Mouse (Mus musculus) heart, embryonic 11.5 days (tissue): ENCODE data around the gene 1700067P10Rik. TPM values are rescaled to one million over a fixed set of nuclear protein-coding genes. Genes with fewer than 3 reads are reported as not detected.

Experiments
- ATAC-seq: fragments of 200-750 bp; cut with Nextera tagmentation; replicated peaks from 2 replicates; pipeline ENCODE4 v1.8.0; 2017; ENCODE audit warnings: moderate library complexity; ENCODE audit not compliant: insufficient number of reproducible peaks, low FRiP score, low TSS enrichment
- H3K27ac ChIP-seq: fragments of 300-500 bp; sonication (generic); 2 replicates; pipeline ENCODE4 v1.5.1; 2014; ENCODE audit warnings: mild to moderate bottlenecking, low read depth, low read length
- H3K27me3 ChIP-seq: fragments of 300-500 bp; sonication (generic); 2 replicates; pipeline ENCODE4 v1.6.1; 2014; ENCODE audit warnings: mild to moderate bottlenecking, low read length, mixed read lengths; ENCODE audit not compliant: control insufficient read depth, insufficient read depth
- H3K36me3 ChIP-seq: fragments of 300-500 bp; sonication (generic); 2 replicates; pipeline ENCODE4 v1.6.1; 2014; ENCODE audit warnings: mild to moderate bottlenecking, low read length, moderate library complexity, mixed read lengths; ENCODE audit not compliant: control insufficient read depth, insufficient read depth
- H3K4me1 ChIP-seq: fragments of 300-500 bp; sonication (generic); 2 replicates; pipeline ENCODE4 v1.6.1; 2014; ENCODE audit warnings: low read length; ENCODE audit not compliant: control insufficient read depth, insufficient read depth
- H3K4me2 ChIP-seq: fragments of 300-500 bp; sonication (generic); 2 replicates; pipeline ENCODE4 v1.6.1; 2014; ENCODE audit warnings: mild to moderate bottlenecking, moderate library complexity
- H3K4me3 ChIP-seq: fragments of 300-500 bp; sonication (generic); 2 replicates; pipeline ENCODE4 v1.5.1; 2014; ENCODE audit warnings: low read depth, low read length
- H3K9ac ChIP-seq: fragments of 300-500 bp; sonication (generic); 2 replicates; pipeline ENCODE4 v1.6.1; 2014; ENCODE audit warnings: mild to moderate bottlenecking, low read depth, low read length, moderate library complexity
- H3K9me3 ChIP-seq: fragments of 300-500 bp; sonication (generic); replicated peaks from 2 replicates; pipeline ENCODE4 v1.6.1; 2016; ENCODE audit warnings: low read length; ENCODE audit not compliant: control insufficient read depth
- WGBS: fragments of 180-500 bp; shearing (Covaris S2); extraction: QIAGEN DNeasy Blood & Tissue Kit; methylation state at CpG from one replicate; pipeline ENCODE4 v1.1.7; 2014; ENCODE audit not compliant: insufficient replicate concordance; 5-methylcytosine and 5-hydroxymethylcytosine counted together
- polyA plus RNA-seq: library from polyadenylated mRNA; unstranded; fragments of >200 nt; fragmentation: Nextera tagmentation; extraction: Ambion mirVana; gene quantifications from 2 replicates; pipeline ENCODE4 v1.2.1, GENCODE M21; 2014

The 1700067P10Rik gene
- polyA plus RNA-seq, 1 experiment from 2014 or later: not detected

- Histone ChIP-seq H3K9ac (no peak overlapping the region), H3K36me3 (no peaks in the 10 kb centered on the region), H3K4me2 (peak overlapping the region; percentile 87; the same call in 1 of the 2 replicates), H3K27ac (no peak overlapping the region), H3K4me3 (no peak overlapping the region), H3K27me3 (peaks cover 52% of the 10 kb centered on the region), H3K9me3 (no peaks in the 10 kb centered on the region), H3K4me1 (peaks cover 34% of the 10 kb centered on the region)
- WGBS: 9% methylated on average over 11 of the region's 11 CpGs
- ATAC-seq: no peak
These were observed 10.2 kb downstream of the 1700067P10Rik start for GRCm38 (mm10) chr17:48099312-48099711.

GRCm38 (mm10) chr17:48100441-48101417 is 11.6 kb downstream of the 1700067P10Rik start:
- 0 out of 2 replicates have a peak, but pooled peaks have one; percentile 39 for ATAC-seq
- Histone ChIP-seq H3K27ac (no peak overlapping the region), H3K4me1 (peaks cover 29% of the 10 kb centered on the region), H3K27me3 (peaks cover 38% of the 10 kb centered on the region), H3K4me2 (peak overlapping the region; percentile 45), H3K36me3 (no peaks in the 10 kb centered on the region), H3K9ac (no peak overlapping the region), H3K9me3 (no peaks in the 10 kb centered on the region), H3K4me3 (peak overlapping the region; percentile 16)
- WGBS: 13% methylated on average over 20 of the region's 21 CpGs

- H3K27ac ChIP-seq: no peak overlapping the region
- WGBS: 57% methylated on average over 4 of the region's 4 CpGs
- H3K36me3 ChIP-seq: no peaks in the 10 kb centered on the region
- ATAC-seq: no peak
- no peaks in the 10 kb centered on the region for H3K27me3 ChIP-seq
- no peaks in the 10 kb centered on the region for H3K9me3 ChIP-seq
- H3K4me3 ChIP-seq: no peak overlapping the region
- H3K4me1 ChIP-seq: no peaks in the 10 kb centered on the region
- H3K4me2 ChIP-seq: no peak overlapping the region
- no peak overlapping the region for H3K9ac ChIP-seq
These were observed 18.2 kb downstream of the 1700067P10Rik start for GRCm38 (mm10) chr17:48107333-48107732.

GRCm38 (mm10) chr17:48107862-48108261 is 18.7 kb downstream of the 1700067P10Rik start:
- 42% methylated on average over 6 of the region's 6 CpGs for WGBS
- no peak for ATAC-seq
- Histone ChIP-seq H3K4me3 (no peak overlapping the region), H3K9me3 (no peaks in the 10 kb centered on the region), H3K27ac (no peak overlapping the region), H3K4me1 (no peaks in the 10 kb centered on the region), H3K27me3 (no peaks in the 10 kb centered on the region), H3K36me3 (no peaks in the 10 kb centered on the region), H3K9ac (no peak overlapping the region), H3K4me2 (no peak overlapping the region)

- 65% methylated on average over 3 of the region's 3 CpGs for WGBS
- no peak for ATAC-seq
These were observed 19.4 kb downstream of the 1700067P10Rik start for GRCm38 (mm10) chr17:48108520-48108919.

GRCm38 (mm10) chr17:48110547-48111287 is 21.6 kb downstream of the 1700067P10Rik start:
- WGBS: 45% methylated on average over 8 of the region's 8 CpGs
- ATAC-seq: no peak
- Histone ChIP-seq H3K9me3 (no peaks in the 10 kb centered on the region), H3K27me3 (no peaks in the 10 kb centered on the region), H3K4me2 (no peak overlapping the region), H3K27ac (no peak overlapping the region), H3K9ac (no peak overlapping the region), H3K4me1 (no peaks in the 10 kb centered on the region), H3K36me3 (no peaks in the 10 kb centered on the region), H3K4me3 (no peak overlapping the region)

More at GRCm38 (mm10) chr17:48108520-48108919, 19.4 kb downstream of the 1700067P10Rik start:
- no peaks in the 10 kb centered on the region for H3K27me3 ChIP-seq
- no peak overlapping the region for H3K27ac ChIP-seq
- H3K36me3 ChIP-seq: no peaks in the 10 kb centered on the region
- H3K9me3 ChIP-seq: no peaks in the 10 kb centered on the region
- no peak overlapping the region for H3K9ac ChIP-seq
- H3K4me1 ChIP-seq: no peaks in the 10 kb centered on the region
- H3K4me2 ChIP-seq: no peak overlapping the region
- H3K4me3 ChIP-seq: no peak overlapping the region

- H3K27me3 ChIP-seq: no peaks in the 10 kb centered on the region
- ATAC-seq: no peak
- no peaks in the 10 kb centered on the region for H3K4me1 ChIP-seq
- H3K27ac ChIP-seq: no peak overlapping the region
- no peak overlapping the region for H3K9ac ChIP-seq
- 56% methylated on average over 1 of the region's 1 CpGs for WGBS
- H3K9me3 ChIP-seq: no peaks in the 10 kb centered on the region
- no peak overlapping the region for H3K4me2 ChIP-seq
- no peaks in the 10 kb centered on the region for H3K36me3 ChIP-seq
- H3K4me3 ChIP-seq: no peak overlapping the region
These were observed 29.5 kb downstream of the 1700067P10Rik start for GRCm38 (mm10) chr17:48118570-48118969.

GRCm38 (mm10) chr17:48119656-48120055 is 30.5 kb downstream of the 1700067P10Rik start:
- no peak overlapping the region for H3K9ac ChIP-seq
- no peaks in the 10 kb centered on the region for H3K9me3 ChIP-seq
- H3K27ac ChIP-seq: no peak overlapping the region
- 24% methylated on average over 3 of the region's 3 CpGs for WGBS
- no peaks in the 10 kb centered on the region for H3K4me1 ChIP-seq
- H3K4me3 ChIP-seq: no peak overlapping the region
- no peaks in the 10 kb centered on the region for H3K36me3 ChIP-seq
- H3K4me2 ChIP-seq: no peak overlapping the region
- no peaks in the 10 kb centered on the region for H3K27me3 ChIP-seq
- no peak for ATAC-seq
